Mouse (Mus musculus) G1E (cell line): ENCODE measurements around the gene Sh2d5. TPM values are rescaled to one million over a fixed set of nuclear protein-coding genes. Genes with fewer than 3 reads are reported as not detected.

Source experiments
- ATAC-seq: 2 replicates; pipeline ENCODE4 v1.8.0; 2016; ENCODE audit warnings: mild to moderate bottlenecking; ENCODE audit not compliant: insufficient number of reproducible peaks, poor library complexity, low FRiP score, severe bottlenecking; ENCODE audit errors: extremely low read depth
- DNase-seq: peaks from one replicate; pipeline ENCODE4 v3.0.0; 2012; ENCODE audit warnings: low spot score
- H3K27me3 ChIP-seq: 2 replicates; pipeline ENCODE4 v1.6.1; 2012; ENCODE audit warnings: mild to moderate bottlenecking, low read length, inconsistent platforms; ENCODE audit not compliant: insufficient read depth
- H3K36me3 ChIP-seq: replicated peaks from 2 replicates; pipeline ENCODE3; 2012; ENCODE audit warnings: mild to moderate bottlenecking, inconsistent platforms
- H3K4me1 ChIP-seq: 2 replicates; pipeline ENCODE4 v1.6.1; 2012; ENCODE audit warnings: low read depth, low read length, inconsistent platforms, mixed read lengths; ENCODE audit not compliant: insufficient read depth
- H3K4me3 ChIP-seq: 2 replicates; pipeline ENCODE4 v1.5.1; 2012; ENCODE audit warnings: low read depth, mild to moderate bottlenecking, inconsistent platforms, low read length, moderate library complexity, mixed read lengths
- H3K9me3 ChIP-seq: replicated peaks from 2 replicates; pipeline ENCODE4 v1.6.1; 2012; ENCODE audit warnings: inconsistent platforms
- CTCF ChIP-seq: IDR thresholded peaks from 2 replicates; pipeline ENCODE4 v1.5.1; 2012; ENCODE audit warnings: low read depth, low read length, inconsistent platforms, mixed read lengths
- GATA1 ChIP-seq: IDR thresholded peaks from 2 replicates; pipeline ENCODE4 v1.6.1; 2012; ENCODE audit warnings: borderline replicate concordance, low read length, inconsistent platforms, mixed read lengths
- GATA2 ChIP-seq: IDR thresholded peaks from 2 replicates; pipeline ENCODE4 v1.6.1; 2012; ENCODE audit warnings: low read depth, low read length, inconsistent platforms, borderline replicate concordance
- POLR2AphosphoS5 ChIP-seq: IDR thresholded peaks from 2 replicates; pipeline ENCODE4 v1.6.1; 2012; ENCODE audit warnings: low read depth, low read length, inconsistent platforms; ENCODE audit not compliant: insufficient replicate concordance
- TAL1 ChIP-seq: conservative IDR thresholded peaks from 2 replicates; pipeline ENCODE4 v1.6.1; 2012; ENCODE audit warnings: low read depth, low read length, inconsistent platforms, mixed read lengths
- polyA plus RNA-seq: library from polyadenylated mRNA; stranded (reverse); fragments of >175 nt; gene quantifications from 2 replicates; pipeline ENCODE4 v1.2.3, GENCODE M21; 2012
- total RNA-seq, 2 experiments: library from RNA; stranded (forward) in 1 of 2; stranded (reverse) in 1 of 2; fragments of 200-1000 nt in 1 of 2; fragments of >200 nt in 1 of 2; fragmentation: Nextera tagmentation in 1 of 2; gene quantifications; 2 replicates each; pipeline ENCODE4 v1.2.3; 2014 to 2017

The Sh2d5 gene
- total and polyA plus RNA-seq, 3 experiments, result 0.55 to 0.68 (median 0.61) TPM

GRCm38 (mm10) chr4:138216200-138216890 lies 33.9 kb upstream of the Sh2d5 start, which contains the start of gene Hp1bp3:
Hp1bp3 (plus strand) TSS chr4:138216296.
- peaks cover 39% of the 10 kb centered on the region for H3K4me1 ChIP-seq
- peaks cover 26% of the 10 kb centered on the region for H3K36me3 ChIP-seq
- TF ChIP-seq POLR2AphosphoS5 (no peak), CTCF (no peak), GATA1 (no peak), TAL1 (no peak), GATA2 (no peak)
- DNase-seq (peak; percentile 91), ATAC-seq (peak; percentile 23)
- no peaks in the 10 kb centered on the region for H3K9me3 ChIP-seq
- H3K27me3 ChIP-seq, result no peaks in the 10 kb centered on the region
- peak within 1 kb of the TSS; percentile 99 for H3K4me3 ChIP-seq

- TF ChIP-seq TAL1 (no peak), CTCF (no peak), POLR2AphosphoS5 (no peak), GATA1 (no peak), GATA2 (no peak)
- peak; percentile 90 for ATAC-seq
- no peaks in the 10 kb centered on the region for H3K9me3 ChIP-seq
- peak; percentile 99 for DNase-seq
- H3K4me1 ChIP-seq, result peaks cover 42% of the 10 kb centered on the region
- peaks cover 31% of the 10 kb centered on the region for H3K36me3 ChIP-seq
- H3K27me3 ChIP-seq, result no peaks in the 10 kb centered on the region
- H3K4me3 ChIP-seq, result peak overlapping the region; percentile 99
Measured at GRCm38 (mm10) chr4:138216891-138217392, 33.3 kb upstream of the Sh2d5 start.

GRCm38 (mm10) chr4:138217441-138217840 lies 32.8 kb upstream of the Sh2d5 start:
- no peak for ATAC-seq
- peaks cover 46% of the 10 kb centered on the region for H3K4me1 ChIP-seq
- TF ChIP-seq CTCF, result no peak
- no peak for TF ChIP-seq GATA2
- TF ChIP-seq TAL1, result no peak
- no peak for TF ChIP-seq GATA1
- no peak for TF ChIP-seq POLR2AphosphoS5
- no peaks in the 10 kb centered on the region for H3K9me3 ChIP-seq
- peak overlapping the region; percentile 99 for H3K4me3 ChIP-seq
- no peaks in the 10 kb centered on the region for H3K27me3 ChIP-seq
- peak; percentile 29 for DNase-seq
- peaks cover 36% of the 10 kb centered on the region for H3K36me3 ChIP-seq

GRCm38 (mm10) chr4:138217951-138218685 lies 32.1 kb upstream of the Sh2d5 start:
- peaks cover 47% of the 10 kb centered on the region for H3K4me1 ChIP-seq

GRCm38 (mm10) chr4:138219331-138219730 lies 30.9 kb upstream of the Sh2d5 start:
- H3K4me1 ChIP-seq, result peaks cover 47% of the 10 kb centered on the region
- no peak for ATAC-seq
- DNase-seq, result peak; percentile 38
- H3K27me3 ChIP-seq, result no peaks in the 10 kb centered on the region
- H3K9me3 ChIP-seq, result no peaks in the 10 kb centered on the region
- peak overlapping the region; percentile 59; the same call in 1 of the 2 replicates for H3K4me3 ChIP-seq
- peaks cover 55% of the 10 kb centered on the region for H3K36me3 ChIP-seq
- TF ChIP-seq GATA2 (no peak), CTCF (no peak), POLR2AphosphoS5 (no peak), TAL1 (no peak), GATA1 (no peak)

More at GRCm38 (mm10) chr4:138217951-138218685, 32.1 kb upstream of the Sh2d5 start:
- Histone ChIP-seq H3K27me3 (no peaks in the 10 kb centered on the region), H3K36me3 (peaks cover 43% of the 10 kb centered on the region), H3K4me3 (peak overlapping the region; percentile 99), H3K9me3 (no peaks in the 10 kb centered on the region)
- TF ChIP-seq GATA1 (no peak), TAL1 (no peak), GATA2 (no peak), CTCF (no peak), POLR2AphosphoS5 (no peak)
- ATAC-seq (no peak), DNase-seq (no peak)

- Histone ChIP-seq H3K36me3 (peaks cover 69% of the 10 kb centered on the region), H3K9me3 (no peaks in the 10 kb centered on the region), H3K27me3 (no peaks in the 10 kb centered on the region), H3K4me1 (peaks cover 42% of the 10 kb centered on the region), H3K4me3 (no peak overlapping the region)
- DNase-seq (no peak), ATAC-seq (no peak)
- TF ChIP-seq CTCF (no peak), GATA1 (no peak), POLR2AphosphoS5 (no peak), TAL1 (no peak), GATA2 (no peak)
Measured at GRCm38 (mm10) chr4:138220761-138221160, 29.4 kb upstream of the Sh2d5 start.
